Mouse (Mus musculus) embryo, embryonic 11.5 days (tissue): ENCODE measurements at regions not wholly inside any gene's neighbourhood (a gene's known extent, or its start where the extent isn't known, plus 50 kb on each side); places are given as distances from the start of the nearest gene placed in this dataset.

Experiments used
- DNase-seq: peaks from one replicate; pipeline ENCODE4 v3.0.0-alpha.2; 2012; ENCODE audit warnings: low read depth, low spot score

DNA sequence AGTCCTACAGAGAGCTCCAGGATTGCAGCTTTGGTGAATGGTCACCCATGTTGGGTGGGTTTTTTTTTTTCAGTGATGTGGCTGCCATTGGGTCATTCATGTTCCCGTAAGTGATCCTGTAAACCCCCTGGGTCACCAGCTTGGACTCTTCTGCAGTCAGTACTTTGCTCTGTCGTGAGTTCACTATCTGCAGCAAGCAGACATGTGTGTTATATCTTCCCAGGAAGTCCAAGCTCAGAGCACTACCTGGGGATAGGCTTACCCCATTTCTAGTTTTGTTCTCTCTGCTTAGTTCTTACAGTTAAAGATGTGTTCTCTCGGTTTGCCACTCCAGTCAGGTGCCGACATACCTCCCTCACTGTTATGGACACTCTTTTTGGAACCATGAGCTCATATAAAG, 143.4 kb upstream of the Hs6st1 start:
- no peak for DNase-seq

DNA sequence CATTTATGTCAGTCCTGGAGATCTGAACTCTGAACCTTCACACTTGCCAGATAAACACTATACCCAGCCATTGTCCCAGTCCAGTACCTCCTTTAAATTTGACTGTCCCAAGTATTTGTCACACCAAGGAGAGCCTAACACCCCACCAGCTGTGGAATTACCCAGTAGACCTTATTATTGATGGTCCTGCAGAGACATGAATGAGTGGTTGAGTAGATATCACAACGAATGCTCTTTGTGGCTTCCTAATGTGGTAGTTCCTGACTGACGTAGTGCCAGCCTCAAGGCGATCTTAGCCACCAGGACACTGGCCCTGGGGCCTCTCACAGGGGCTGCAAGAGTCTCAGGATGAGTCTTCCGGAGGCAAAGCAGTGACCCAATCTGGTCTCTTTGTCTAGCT, 142.9 kb upstream of the Hs6st1 start:
- DNase-seq = no peak

DNA sequence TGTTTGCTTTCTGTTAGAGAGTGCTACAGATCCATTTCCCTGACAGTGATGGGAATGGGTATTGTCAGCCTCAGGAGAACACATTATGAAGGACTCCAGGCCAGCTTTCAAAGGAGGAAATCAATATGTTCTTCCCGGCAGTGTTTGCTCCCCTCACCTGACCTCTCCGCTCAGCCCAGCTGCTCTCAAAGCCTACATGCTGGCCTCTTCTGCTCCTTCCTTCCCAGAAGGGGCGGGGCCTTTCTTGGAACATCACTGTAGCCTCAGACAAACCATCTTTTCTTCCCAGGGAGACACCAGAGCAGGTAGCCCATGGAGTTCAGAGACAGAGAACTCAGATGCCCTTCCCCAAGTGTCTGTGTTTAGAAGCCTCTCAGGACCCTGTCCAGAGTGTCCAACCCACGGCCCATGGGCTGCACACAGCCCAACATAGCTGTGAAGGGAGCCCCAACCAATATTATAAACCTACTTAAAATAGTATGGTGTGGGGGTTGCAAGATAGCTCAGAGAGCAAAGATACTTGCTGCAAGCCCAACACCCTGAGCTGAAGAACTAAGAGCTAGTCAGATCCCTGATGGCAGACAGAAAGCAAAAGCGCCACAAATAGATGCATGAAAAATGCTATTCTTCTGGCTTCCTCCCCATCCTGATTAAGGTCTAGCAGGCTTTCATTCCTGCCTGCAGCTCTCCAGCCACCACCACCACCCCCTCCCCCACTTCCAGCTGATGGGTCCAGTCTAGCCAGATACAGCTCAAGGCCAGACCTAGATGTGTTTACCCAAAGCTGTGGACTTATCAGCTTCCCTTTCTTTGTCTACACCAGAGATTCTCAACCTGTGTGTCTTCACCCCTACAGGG, 141.8 kb upstream of the Hs6st1 start:
- no peak for DNase-seq

DNA sequence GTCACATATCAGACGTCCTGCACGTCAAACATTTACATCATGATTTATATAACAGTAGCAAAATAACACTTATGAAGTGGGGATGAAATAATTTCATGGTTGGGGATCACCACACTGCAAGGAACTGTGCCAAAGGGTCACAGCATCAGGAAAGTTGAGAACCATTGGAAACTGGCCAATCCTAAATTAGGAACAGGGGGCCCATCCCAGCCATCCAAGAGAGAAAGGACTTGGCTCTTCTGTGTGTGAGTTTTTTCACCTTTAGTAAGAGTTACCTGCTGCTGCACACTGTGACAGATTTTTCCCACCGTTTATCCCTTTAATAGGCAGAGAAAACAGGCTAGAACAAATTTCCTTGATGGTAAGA, 141.2 kb upstream of the Hs6st1 start:
- DNase-seq = no peak

DNA sequence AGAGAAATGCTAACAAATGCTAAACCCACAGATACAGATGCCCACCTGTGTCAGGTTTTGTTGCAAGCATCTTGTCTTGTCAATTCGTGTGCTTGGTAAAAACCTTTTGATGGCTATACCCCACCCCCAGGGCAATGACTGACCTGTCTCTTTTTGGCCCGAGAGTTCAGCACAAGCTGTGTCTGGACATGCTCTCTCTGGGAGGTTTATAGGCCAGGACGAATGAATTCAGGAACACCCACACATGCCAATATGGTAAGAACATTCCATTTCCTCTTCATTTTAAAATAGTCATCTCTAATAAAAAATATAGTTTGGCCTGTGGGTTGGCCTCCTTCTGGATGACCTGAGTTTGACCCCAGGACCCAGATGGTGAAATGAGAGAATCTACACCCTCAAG, 137.8 kb upstream of the Hs6st1 start:
- no peak for DNase-seq

DNA sequence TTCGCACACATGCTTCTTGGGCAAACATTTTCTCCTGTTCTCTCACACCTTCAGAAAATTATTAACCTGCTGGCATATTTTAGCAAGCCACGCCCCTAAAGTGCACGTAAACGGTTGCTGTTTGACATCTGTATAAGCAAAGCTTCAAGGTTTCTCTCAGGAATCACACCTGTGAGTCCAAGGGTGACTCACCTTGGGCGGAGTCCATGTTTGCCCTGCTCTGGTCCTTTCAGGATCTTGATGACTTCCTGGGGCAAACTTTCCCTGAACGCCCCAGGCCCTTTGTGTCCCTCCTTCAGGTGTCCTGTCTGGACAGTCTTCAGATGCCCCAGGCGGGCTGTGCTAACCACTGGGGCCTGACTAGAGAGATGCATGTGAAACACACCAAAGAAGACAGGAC, 137.1 kb upstream of the Hs6st1 start:
- DNase-seq = no peak

DNA sequence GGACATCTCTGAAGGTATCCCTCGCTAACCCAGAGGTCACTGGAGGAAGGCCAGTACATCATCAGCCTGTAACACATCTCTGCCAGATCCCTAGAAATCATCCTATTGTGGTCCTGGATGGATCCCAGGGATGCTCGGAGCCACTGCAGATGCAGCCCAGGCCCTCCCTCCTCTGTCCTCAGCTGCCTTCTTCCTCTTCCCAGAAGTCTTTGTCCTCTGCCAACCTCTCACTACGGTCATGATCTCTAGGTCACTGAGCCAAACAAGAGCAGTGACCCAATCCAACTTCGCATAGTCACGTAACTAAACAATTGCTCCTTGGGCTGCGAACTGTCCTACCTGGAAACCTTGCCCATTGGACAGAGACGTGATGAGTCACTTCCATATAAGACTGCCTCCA, 134.7 kb upstream of the Hs6st1 start:
- DNase-seq = no peak

DNA sequence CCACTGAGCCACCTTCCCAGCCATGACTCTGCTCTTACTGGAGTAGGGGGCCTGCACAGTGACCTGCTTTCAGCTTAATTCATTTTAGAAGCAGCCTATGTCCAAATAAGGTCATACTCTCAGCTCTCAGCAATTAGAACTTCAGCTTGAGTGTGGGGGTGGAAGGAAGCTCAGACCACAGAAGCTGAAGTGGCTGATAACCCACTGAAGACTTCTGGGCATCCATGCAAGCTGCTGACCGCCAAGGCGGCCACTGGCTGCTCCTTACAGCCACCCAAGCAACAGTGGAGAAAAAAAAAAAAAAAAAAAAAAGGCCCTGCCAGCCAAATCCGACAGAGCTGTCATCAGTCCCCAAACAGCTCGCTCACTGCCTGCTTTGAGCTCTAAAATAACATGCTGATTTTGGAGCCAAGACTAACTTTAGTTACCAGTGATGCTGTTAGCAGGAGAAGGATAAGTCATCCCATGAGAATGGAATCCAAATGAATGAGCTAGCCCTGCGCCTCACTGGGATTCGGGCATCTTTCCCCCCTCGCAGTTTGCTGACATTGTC, 133.0 kb upstream of the Hs6st1 start:
- no peak for DNase-seq

DNA sequence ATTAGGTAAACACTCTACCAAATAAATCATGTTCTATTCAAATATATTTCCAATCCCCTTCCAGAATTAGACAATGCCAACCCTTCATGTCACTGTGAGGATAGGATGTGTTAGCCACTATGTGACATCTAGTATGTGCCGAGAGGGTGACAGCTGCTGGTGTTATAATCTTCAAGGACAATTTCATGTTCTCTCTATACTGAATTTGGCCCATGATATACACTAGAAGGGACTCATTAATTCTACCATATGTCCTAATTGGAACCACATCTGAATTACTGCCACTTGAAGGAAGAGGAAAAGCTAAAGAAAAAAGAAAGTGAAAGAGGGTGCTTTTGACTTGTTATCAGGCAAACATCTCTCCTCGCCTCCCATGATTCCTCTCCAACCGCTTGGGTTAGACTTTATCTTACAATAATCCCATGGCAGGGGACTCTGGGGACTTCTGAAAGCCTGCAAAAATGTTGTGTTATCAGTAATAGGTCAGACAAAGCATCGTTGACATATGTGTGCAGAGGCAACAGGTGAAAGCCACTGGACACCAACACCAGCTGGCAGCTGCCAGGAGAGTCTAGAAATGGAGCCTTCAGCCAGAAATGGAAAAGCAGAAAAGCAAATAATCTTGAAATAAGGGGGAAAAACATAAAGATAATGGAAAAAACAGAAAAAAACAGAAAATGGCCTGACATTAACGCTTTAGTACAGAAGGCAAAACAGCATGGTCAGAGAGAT, 131.7 kb upstream of the Hs6st1 start:
- no peak for DNase-seq

DNA sequence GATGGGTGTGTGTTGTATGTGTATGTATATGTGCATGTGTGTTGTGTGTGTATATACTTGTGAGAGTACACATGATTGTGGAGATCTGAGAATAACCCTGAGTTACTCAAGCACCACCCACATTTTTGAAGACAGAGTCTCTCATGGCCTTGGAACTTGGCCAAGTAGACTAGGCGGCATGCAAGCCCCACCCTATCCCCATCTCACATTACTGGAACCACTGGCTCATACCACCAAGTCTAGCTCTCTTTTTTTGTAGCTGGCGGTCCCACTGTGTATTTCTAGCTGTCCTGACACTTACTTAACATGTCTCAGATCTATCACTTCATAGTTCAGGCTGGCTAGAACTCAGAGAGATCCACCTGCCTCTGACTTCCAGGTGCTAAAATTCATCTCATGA, 128.0 kb upstream of the Hs6st1 start:
- DNase-seq = no peak

DNA sequence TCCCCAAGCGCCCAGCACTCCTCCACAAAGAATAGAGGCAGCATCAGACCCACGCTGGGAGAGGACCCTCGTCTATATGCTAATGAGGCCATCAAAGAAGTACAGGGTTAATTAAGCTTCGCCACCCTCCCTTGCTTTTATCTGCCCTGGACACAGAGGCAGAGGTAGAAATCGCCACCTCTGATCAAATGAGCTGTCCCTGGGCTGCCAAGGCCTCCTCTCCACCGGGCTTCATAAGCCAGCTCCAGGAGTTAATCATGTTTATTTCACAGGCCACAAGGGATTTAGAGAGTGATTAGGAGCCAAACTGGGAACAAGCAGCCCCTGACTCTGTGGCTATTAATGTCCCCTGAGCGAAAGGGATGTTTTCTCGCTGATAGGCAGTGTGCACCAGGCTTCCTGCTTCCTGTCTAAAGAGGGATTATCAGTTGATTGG, 126.5 kb upstream of the Hs6st1 start:
- DNase-seq = no peak

DNA sequence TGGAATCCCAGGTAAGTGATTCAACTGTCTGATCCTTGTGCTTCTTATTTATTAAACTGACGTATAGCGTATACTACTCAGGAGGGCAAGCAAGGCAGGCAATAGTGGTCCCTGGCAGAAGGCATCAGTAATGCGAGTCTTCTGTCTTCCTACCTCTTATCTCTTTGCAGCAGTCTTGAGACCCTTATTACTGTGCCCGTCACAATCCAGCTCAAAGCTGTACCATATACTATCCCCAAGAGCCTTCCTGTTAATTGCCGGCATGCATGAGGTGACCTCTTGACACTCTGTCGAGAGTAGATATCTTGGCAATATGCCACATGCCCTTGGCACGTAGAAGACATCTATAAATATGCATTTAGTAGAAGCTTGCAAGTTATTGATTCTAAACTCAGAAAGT, 126.0 kb upstream of the Hs6st1 start:
- DNase-seq = no peak

DNA sequence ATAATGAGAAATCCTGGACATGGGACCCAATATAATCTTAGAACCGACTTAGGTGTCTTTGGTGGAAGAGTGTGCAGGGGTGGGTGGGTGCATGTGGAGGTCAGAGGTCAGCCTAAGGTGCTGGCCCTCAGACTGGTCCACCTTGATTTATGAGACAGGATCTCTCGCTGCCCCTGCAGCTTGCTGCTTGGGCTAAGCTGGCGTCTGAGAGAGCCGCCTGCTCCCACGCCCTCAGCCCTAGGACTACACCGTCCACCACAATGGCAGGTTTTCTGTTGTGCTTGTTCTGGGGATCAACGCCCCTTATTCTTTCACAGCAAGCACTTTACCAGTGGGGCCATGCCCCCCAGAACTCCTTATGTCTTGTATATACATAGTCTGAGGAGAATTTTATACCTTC, 124.4 kb upstream of the Hs6st1 start:
- no peak for DNase-seq

DNA sequence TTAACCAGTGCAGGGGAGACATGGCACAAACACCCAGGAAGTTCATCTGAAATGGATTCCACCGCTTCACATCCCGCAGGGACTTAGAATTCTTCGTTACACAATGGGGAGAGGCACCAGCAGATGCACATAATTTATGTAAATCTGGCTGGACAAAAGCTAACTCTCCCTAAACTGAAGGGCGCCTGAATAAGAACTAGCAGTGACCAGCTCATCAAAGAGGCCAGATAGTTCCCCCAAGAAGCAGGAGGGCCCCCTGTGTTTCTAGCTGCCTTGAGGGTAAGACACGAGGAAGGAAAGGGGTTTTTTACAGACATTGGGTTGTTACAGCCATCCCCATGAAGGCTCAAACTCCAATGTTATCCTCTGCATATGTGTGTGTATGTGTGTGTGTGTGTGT, 123.8 kb upstream of the Hs6st1 start:
- DNase-seq = no peak

DNA sequence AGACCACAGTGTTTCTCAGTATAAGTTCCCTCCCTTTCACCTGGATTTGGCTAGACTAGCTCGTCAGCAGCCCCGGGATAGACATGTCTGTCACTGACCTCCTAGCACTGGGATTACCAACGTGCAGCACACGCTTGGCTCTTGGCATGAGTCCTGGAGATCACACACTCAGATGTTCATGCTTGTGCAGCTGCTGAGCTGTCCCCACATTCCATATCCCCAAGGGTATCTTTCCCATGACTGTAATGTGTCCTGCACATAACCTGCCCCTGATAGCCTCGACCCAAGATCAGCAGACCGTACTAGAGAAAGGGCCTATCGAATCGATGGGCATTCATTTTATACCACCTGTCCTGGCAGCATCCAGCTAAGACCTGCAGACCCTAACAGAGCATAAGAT, 123.4 kb upstream of the Hs6st1 start:
- DNase-seq = no peak

DNA sequence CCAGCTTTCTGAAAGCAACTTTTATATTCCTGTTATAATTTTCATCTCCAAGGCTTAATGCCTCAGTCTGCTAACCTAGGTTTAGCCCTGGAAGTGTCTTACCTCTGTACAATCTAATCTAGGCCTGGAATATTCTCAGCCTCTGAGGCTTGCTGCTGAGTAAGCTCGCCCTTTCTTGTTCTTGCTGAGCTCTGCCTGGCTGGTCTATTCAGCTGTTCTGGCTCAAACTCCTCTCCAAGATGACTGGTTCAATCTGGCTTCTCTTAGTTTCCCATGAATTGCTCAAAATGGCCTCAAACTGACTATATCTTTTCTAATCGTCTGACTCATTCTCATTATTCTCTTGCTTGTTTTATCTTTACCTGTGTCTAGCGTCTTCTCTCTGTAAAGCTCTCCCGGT, 122.6 kb upstream of the Hs6st1 start:
- no peak for DNase-seq

DNA sequence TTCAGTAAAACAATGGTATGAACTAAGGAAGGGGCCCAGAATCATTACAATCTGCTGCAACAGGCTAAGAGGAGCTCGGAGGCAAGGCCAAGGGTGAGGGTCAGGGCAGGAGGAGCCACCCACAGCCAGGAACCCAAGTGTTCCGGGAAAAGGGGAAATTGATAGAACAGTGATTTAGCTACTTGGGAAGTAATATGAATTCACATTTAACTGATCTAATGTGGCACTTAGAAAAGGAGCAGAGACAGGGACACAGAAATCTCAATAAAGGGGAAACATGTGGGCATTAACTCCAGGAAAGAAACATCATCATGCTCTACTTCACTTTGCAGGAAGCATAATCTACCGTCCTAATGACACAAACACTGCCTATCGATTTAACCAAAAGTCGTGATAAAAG, 120.1 kb upstream of the Hs6st1 start:
- no peak for DNase-seq

DNA sequence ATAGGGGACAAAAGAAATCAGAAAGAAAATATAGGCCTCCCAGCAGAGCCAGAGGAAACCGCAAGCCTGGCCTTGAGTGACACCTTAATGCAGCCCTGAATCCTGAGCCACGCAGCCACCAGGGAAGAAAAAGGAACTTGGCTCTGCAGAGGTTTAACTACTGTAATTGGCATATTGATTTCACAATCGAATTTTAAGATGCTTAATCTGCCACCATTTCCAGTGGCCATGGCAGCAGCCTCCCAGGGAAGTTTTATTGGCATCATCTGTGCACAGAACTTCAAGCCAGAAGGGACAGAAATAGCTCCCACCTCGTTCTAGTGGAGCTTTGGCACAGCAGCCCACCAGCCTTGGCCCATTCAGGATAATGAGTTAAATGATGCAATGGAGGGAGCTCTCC, 117.1 kb upstream of the Hs6st1 start:
- no peak for DNase-seq

DNA sequence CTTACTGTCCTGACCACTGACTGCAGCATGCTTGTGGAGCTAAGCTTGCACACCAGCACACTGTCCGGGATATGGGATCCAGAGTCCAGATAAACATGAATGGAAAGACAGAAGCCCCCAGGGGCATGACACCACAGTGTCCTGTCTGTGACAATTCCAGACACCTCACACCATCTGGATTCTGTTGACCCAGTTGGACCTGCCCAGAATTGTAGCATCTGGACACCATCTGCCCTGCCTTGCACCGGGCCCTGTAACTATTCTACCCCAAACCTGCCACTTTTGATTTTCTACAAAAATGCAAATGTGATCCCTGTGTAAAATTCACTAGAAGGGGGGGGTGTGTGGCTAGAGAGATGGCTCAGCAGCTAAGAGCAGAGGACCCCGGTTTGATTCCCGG, 114.5 kb upstream of the Hs6st1 start:
- no peak for DNase-seq

DNA sequence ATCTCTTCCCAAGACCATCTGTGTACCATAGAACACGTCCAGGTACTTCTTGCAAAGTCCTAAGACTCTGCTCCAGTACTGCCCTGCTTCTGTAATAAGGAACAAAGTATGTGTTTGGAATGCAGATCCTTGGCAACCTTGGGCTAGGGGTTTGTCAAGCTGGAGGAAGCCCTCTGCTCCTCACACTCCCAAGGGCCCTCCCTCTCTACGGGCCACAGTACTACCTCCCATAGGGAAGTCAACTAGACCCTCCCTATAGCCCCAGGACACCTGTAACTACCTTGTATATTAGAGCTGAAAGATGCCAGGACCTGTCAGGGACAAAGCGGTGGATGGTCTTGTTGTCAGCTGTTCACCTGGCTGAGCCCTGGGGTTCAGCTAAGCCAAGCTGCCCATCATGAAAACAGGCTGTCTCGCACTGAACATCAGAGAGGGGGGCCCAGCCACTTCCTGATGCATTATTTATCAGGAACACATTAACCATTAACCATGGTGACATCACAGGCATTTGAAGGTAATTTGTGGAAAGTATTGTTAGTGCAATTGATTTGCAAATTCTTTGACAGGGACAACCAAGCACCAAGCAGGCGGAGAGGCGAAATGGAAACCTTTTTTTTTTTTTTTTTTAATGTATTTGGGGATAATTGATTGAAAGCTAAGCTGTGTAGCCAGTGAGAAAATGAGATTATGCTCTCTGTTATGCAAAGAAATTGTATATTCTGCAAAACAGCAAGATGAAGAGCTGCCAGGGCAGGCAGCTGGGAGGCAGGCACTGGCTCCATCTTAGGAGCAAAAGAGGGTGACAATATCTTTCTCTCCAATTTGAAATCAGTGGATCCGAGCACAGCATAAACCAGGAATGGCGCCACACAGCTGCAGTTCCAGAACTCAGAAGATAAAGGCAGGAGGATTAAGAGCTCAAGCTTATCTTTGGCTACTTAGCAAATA, 110.5 kb upstream of the Hs6st1 start:
- no peak for DNase-seq

DNA sequence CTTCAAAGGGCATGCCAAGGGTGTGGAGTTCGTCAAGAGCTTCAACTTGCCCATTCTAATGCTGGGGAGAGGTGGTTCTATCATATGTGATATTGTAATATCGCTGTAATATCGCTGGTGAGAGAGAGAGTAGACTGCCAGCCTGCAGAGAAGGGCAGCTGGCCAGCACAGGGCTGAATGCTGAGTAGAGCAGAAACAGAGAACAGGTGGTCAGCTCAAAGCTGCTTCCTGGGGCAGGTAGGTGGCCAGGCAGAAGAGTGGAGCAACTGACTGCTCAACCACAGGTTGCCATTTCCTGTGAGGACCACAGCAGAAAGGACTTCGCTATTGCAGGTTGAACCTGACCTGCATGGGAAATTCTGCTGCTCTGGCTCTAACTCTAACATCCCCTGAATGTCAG, 108.5 kb upstream of the Hs6st1 start:
- DNase-seq = no peak

DNA sequence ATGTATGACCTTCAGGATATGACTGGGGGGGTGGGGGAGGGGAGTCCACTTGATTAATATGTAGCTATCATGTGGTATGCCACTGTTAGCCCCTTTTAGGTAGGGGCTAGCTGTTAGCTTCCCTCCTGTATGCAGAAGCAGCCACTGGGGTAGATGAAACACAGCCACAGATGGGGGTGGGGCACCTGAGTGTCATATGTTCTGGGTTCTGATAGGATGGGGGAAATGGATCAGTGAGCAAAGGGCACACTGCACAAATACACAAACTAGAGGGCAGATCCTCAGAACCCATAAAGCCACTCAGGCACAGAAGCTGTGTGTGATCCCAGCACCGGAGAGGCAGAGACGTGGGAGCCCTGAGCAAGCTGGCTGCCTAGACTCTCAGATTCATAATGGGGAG, 107.4 kb upstream of the Hs6st1 start:
- DNase-seq = no peak
